Mouse (Mus musculus): Measurements from ENCODE around the gene Rars2.

Rars2 gene

GRCm38 (mm10) chr4:34639745-34640364, 25.1 kb downstream of the Rars2 start:
- no peak for DNase-seq (ENCODE audit: extremely low read depth, low read depth)

GRCm38 (mm10) chr4:34640731-34641130, 26.0 kb downstream of the Rars2 start:
- DNase-seq (ENCODE audit: extremely low read depth, low read depth): no peak

- no peak for DNase-seq (ENCODE audit: extremely low read depth, low read depth)
These were observed 30.0 kb downstream of the Rars2 start for GRCm38 (mm10) chr4:34644779-34645178.

GRCm38 (mm10) chr4:34653179-34653578, 38.4 kb downstream of the Rars2 start:
- no peak for DNase-seq (ENCODE audit: extremely low read depth, low read depth)

GRCm38 (mm10) chr4:34656101-34656500, 41.3 kb downstream of the Rars2 start:
- DNase-seq (ENCODE audit: extremely low read depth, low read depth): no peak

- DNase-seq (ENCODE audit: extremely low read depth, low read depth): no peak
These were observed 44.3 kb downstream of the Rars2 start for GRCm38 (mm10) chr4:34659012-34659411.

GRCm38 (mm10) chr4:34661514-34661913, 46.8 kb downstream of the Rars2 start:
- no peak for DNase-seq (ENCODE audit: extremely low read depth, low read depth)

- no peak for DNase-seq (ENCODE audit: extremely low read depth, low read depth)
These were observed 47.2 kb downstream of the Rars2 start for GRCm38 (mm10) chr4:34661927-34662326.

GRCm38 (mm10) chr4:34667923-34668322, 53.2 kb downstream of the Rars2 start:
- no peak for DNase-seq (ENCODE audit: extremely low read depth, low read depth)

GRCm38 (mm10) chr4:34673721-34674120, 59.0 kb downstream of the Rars2 start:
- no peak for DNase-seq (ENCODE audit: extremely low read depth, low read depth)

- no peak for DNase-seq (ENCODE audit: extremely low read depth, low read depth)
These were observed 65.8 kb downstream of the Rars2 start for GRCm38 (mm10) chr4:34680530-34680929.

GRCm38 (mm10) chr4:34686874-34687567, 72.3 kb downstream of the Rars2 start, which contains the start of gene Slc35a1:
Gene Slc35a1, minus strand, starts transcription at chr4:34687438.
- peak; percentile 66 for DNase-seq (ENCODE audit: extremely low read depth, low read depth)

- DNase-seq (ENCODE audit: extremely low read depth, low read depth): no peak
These were observed 73.3 kb downstream of the Rars2 start for GRCm38 (mm10) chr4:34688021-34688420.

- peak; percentile 75 for DNase-seq (ENCODE audit: extremely low read depth, low read depth)
These were observed 86.8 kb downstream of the Rars2 start for GRCm38 (mm10) chr4:34701528-34701927.

GRCm38 (mm10) chr4:34702231-34702630, 87.5 kb downstream of the Rars2 start:
- no peak for DNase-seq (ENCODE audit: extremely low read depth, low read depth)

GRCm38 (mm10) chr4:34703029-34703428, 88.3 kb downstream of the Rars2 start:
- DNase-seq (ENCODE audit: extremely low read depth, low read depth): no peak

- DNase-seq (ENCODE audit: extremely low read depth, low read depth): no peak
These were observed 92.5 kb downstream of the Rars2 start for GRCm38 (mm10) chr4:34707248-34707647.

- DNase-seq (ENCODE audit: extremely low read depth, low read depth): no peak
These were observed 93.4 kb downstream of the Rars2 start for GRCm38 (mm10) chr4:34708127-34708526.
